Mouse (Mus musculus) embryonic facial prominence, embryonic 11.5 days (tissue): ENCODE results near the gene Myo1e. TPM values are rescaled to one million over a fixed set of nuclear protein-coding genes. Genes with fewer than 3 reads are reported as not detected.

Source experiments
- ATAC-seq: fragments of 200-750 bp; cut with Nextera tagmentation; replicated peaks from 2 replicates; pipeline ENCODE4 v1.8.0; 2017; ENCODE audit warnings: low read depth; ENCODE audit not compliant: insufficient number of reproducible peaks, low FRiP score, low TSS enrichment
- DNase-seq: peaks from one replicate; pipeline ENCODE4 v3.0.0-alpha.2; 2015; ENCODE audit warnings: low spot score
- H3K27ac ChIP-seq: fragments of 300-500 bp; sonication (generic); replicated peaks from 2 replicates; pipeline ENCODE4 v1.5.1; 2014; ENCODE audit warnings: mild to moderate bottlenecking, low read depth, low read length, control low read depth
- H3K27me3 ChIP-seq: fragments of 300-500 bp; sonication (generic); 2 replicates; pipeline ENCODE4 v1.6.1; 2014; ENCODE audit warnings: mild to moderate bottlenecking, low read length, moderate library complexity, mixed read lengths; ENCODE audit not compliant: control insufficient read depth, insufficient read depth
- H3K36me3 ChIP-seq: fragments of 300-500 bp; sonication (generic); replicated peaks from 2 replicates; pipeline ENCODE4 v1.6.1; 2014; ENCODE audit warnings: low read depth, mild to moderate bottlenecking, low read length, moderate library complexity, mixed read lengths; ENCODE audit not compliant: control insufficient read depth, insufficient read depth
- H3K4me1 ChIP-seq: fragments of 300-500 bp; sonication (generic); 2 replicates; pipeline ENCODE4 v1.6.1; 2014; ENCODE audit warnings: low read length, mixed read lengths; ENCODE audit not compliant: control insufficient read depth, insufficient read depth
- H3K4me2 ChIP-seq: fragments of 300-500 bp; sonication (generic); 2 replicates; pipeline ENCODE4 v1.6.1; 2014; ENCODE audit warnings: low read depth, mild to moderate bottlenecking, control low read depth, low read length, moderate library complexity
- H3K4me3 ChIP-seq: fragments of 300-500 bp; sonication (generic); 2 replicates; pipeline ENCODE4 v1.5.1; 2014; ENCODE audit warnings: low read depth, low read length, control low read depth
- H3K9ac ChIP-seq: fragments of 300-500 bp; sonication (generic); replicated peaks from 2 replicates; pipeline ENCODE4 v1.6.1; 2014; ENCODE audit warnings: mild to moderate bottlenecking, control low read depth, low read length
- H3K9me3 ChIP-seq: fragments of 300-500 bp; sonication (generic); replicated peaks from 2 replicates; pipeline ENCODE4 v1.6.1; 2016; ENCODE audit warnings: mild to moderate bottlenecking, low read length, inconsistent platforms, mixed read lengths; ENCODE audit not compliant: control insufficient read depth
- WGBS: fragments of 180-500 bp; shearing (Covaris S2); extraction: QIAGEN DNeasy Blood & Tissue Kit; methylation state at CpG from one replicate; pipeline ENCODE4 v1.1.7; 2014; 5-methylcytosine and 5-hydroxymethylcytosine counted together
- polyA plus RNA-seq: library from polyadenylated mRNA; unstranded; fragments of >200 nt; fragmentation: Nextera tagmentation; extraction: Ambion mirVana; gene quantifications from 2 replicates; pipeline ENCODE4 v1.2.1, GENCODE M21; 2014

Gene Myo1e
- polyA plus RNA-seq, 1 experiment from 2014 or later, result 14.8 TPM

DNA sequence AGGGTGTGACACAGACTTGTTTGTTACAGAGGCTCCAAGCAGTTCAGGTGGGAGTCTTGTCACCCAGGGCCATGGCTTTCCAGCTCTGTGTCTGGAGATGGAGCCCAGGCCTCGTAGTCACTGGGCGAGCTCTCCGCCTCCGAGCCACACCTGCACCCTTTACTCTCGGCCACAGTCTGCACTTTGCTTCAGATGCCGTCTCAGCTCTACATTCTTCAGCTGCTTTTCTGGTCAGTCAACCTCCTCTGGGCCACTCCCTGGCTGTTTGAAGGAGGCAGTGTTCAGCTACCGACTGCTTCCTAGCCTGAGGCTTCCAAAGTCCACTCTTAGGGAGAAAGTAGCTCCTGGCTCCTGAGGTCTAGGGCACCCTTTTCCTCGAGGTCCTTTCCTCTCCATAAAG is 22.7 kb downstream of the Myo1e start:
- WGBS, result 64% methylated on average over 8 of the region's 8 CpGs
- DNase-seq, result no peak
- ATAC-seq, result no peak

DNA sequence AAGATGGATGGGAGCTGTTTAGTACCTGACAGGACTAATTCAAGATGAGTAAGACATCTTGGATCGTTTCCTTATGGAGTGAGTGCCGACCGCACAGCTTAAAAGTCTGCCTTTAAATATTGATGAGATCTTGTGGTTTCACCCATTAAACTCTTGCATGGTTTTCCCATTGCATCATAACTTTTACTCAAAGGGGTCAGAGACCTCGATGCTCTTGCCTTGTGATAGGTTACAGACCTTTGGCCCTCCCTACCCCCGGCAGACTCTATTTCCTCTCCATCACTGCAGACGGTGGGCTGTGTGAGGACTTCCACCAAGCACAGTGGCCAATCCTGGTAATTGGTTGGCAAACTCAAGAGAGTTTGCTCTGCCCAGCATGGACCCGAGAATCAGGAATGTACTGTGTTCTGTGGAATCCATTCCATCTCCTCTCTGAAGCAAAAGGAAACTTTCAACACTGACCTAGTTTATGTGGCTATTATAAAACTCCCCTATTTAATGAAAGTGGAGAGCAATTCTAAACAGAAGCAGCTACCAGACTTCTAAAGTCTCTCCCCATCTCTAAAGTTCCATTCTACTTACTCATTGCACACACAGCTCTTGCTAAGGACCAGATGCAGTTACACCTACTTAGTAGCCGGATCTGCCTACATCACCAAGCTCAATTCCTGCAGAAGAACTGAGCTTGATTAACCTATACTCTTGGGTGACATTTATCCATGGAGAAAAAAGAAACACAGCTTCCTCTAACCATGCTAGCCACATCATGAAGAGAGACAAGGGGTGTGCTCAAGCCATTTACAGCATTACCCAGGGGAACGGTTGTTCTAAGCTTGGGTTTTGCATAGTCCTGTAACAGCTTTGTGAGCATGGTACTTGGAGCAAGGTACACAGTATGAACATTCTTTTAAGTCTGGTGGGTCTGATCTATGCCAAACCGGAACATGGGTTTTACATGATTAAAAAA is 25.2 kb downstream of the Myo1e start:
- ATAC-seq (no peak), DNase-seq (no peak)
- H3K4me2 ChIP-seq, result no peak overlapping the region
- H3K9ac ChIP-seq, result no peak overlapping the region
- no peaks in the 10 kb centered on the region for H3K4me1 ChIP-seq
- H3K27me3 ChIP-seq, result no peaks in the 10 kb centered on the region
- no peak overlapping the region for H3K4me3 ChIP-seq
- no peaks in the 10 kb centered on the region for H3K9me3 ChIP-seq
- no peaks in the 10 kb centered on the region for H3K36me3 ChIP-seq
- 80% methylated on average over 10 of the region's 10 CpGs for WGBS
- H3K27ac ChIP-seq, result no peak overlapping the region

More for the DNA sequence above, 22.7 kb downstream of the Myo1e start:
- Histone ChIP-seq H3K27me3 (no peaks in the 10 kb centered on the region), H3K4me1 (no peaks in the 10 kb centered on the region), H3K4me2 (no peak overlapping the region), H3K4me3 (no peak overlapping the region), H3K36me3 (no peaks in the 10 kb centered on the region), H3K9ac (no peak overlapping the region), H3K9me3 (no peaks in the 10 kb centered on the region), H3K27ac (no peak overlapping the region)

DNA sequence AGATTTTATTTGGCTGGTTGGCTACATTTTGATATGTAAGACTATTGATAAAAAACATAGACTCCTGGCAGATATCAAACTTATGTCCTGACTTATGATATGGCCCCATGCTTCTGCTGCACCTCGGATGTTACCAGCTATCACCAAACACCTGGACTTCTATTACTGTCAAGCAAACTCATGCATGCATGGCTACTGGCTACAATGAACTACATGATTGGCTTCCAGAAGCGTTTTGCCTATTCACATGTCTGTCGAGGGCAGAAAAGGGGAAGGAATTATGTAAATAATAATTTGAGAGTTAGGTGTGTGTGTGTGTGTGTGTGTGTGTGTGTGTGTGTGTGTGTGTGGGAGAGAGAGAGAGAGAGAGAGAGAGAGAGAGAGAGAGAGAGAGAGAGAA is 30.0 kb downstream of the Myo1e start:
- Histone ChIP-seq H3K27me3 (no peaks in the 10 kb centered on the region), H3K4me1 (no peaks in the 10 kb centered on the region), H3K4me3 (no peak overlapping the region), H3K9ac (no peak overlapping the region), H3K36me3 (no peaks in the 10 kb centered on the region), H3K27ac (no peak overlapping the region), H3K4me2 (no peak overlapping the region), H3K9me3 (no peaks in the 10 kb centered on the region)
- DNase-seq (no peak), ATAC-seq (no peak)
- WGBS, result 74% methylated on average over 3 of the region's 3 CpGs

DNA sequence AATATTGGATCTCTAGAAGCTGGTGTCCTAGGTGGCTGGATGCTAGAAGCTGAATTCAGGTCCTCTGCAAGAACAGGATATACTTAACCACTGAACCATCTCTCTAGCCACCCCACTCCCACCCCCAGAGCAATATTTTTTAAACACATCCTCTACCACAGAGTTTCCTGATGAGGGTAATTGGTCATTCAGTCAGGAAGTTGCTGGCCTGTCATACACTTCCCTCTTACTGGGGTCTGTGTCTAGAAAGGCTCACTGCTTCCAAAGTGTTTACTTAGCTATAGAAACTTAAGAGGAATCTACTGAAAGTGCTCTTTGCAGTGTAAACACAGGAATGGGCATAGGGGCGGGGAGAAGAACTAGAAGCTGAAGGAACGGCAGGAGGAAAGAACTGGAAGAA is 30.4 kb downstream of the Myo1e start:
- Histone ChIP-seq H3K27me3 (no peaks in the 10 kb centered on the region), H3K9me3 (no peaks in the 10 kb centered on the region), H3K4me1 (no peaks in the 10 kb centered on the region), H3K4me3 (no peak overlapping the region), H3K36me3 (no peaks in the 10 kb centered on the region), H3K4me2 (no peak overlapping the region), H3K9ac (no peak overlapping the region), H3K27ac (no peak overlapping the region)
- WGBS, result 53% methylated on average over 2 of the region's 2 CpGs
- DNase-seq, result no peak
- ATAC-seq, result no peak

DNA sequence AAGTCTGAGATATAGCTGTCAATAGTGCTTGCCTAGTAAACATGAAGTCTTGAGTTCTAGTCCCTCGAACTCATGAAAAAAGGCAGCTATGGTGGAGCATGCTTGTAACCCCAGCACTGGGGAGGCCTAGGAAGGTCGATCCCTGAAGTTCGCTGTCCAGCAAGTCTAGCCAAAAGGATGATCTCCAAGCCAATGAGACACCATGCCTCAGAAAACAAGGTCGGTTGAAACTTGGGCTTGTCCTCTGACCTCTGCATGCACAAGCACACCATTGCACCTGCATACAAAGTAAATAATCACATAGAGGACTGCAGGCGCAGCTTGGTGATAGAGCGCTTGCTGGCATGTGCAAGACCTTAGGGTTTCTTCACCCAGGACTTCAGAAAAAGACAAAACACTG is 31.2 kb downstream of the Myo1e start:
- Histone ChIP-seq H3K9me3 (no peaks in the 10 kb centered on the region), H3K36me3 (no peaks in the 10 kb centered on the region), H3K4me3 (no peak overlapping the region), H3K27ac (no peak overlapping the region), H3K9ac (no peak overlapping the region), H3K4me1 (no peaks in the 10 kb centered on the region), H3K4me2 (no peak overlapping the region), H3K27me3 (no peaks in the 10 kb centered on the region)
- DNase-seq (no peak), ATAC-seq (no peak)
- 92% methylated on average over 6 of the region's 6 CpGs for WGBS

DNA sequence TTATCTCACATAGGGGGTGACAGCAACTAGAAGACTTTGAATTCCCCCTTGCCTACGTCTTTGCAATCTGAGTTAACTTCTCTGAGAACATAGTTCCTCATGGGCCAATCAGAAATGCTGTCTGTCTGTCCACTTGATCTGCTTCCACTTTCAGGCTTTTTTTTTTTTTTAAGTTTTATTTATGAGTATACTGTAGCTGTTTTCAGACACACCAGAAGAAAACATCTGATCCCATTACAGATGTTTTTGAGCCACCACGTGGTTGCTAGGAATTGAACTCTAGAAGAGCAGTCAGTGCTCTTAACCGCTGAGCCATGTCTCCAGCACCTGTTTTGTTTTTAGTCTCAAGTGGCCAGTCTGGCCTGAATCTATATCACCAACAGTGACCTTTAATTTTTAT is 32.1 kb downstream of the Myo1e start:
- 80% methylated on average over 3 of the region's 3 CpGs for WGBS
- Histone ChIP-seq H3K27me3 (no peaks in the 10 kb centered on the region), H3K9me3 (no peaks in the 10 kb centered on the region), H3K36me3 (no peaks in the 10 kb centered on the region), H3K9ac (no peak overlapping the region), H3K27ac (no peak overlapping the region), H3K4me2 (no peak overlapping the region), H3K4me1 (no peaks in the 10 kb centered on the region), H3K4me3 (no peak overlapping the region)
- ATAC-seq, result no peak
- no peak for DNase-seq

DNA sequence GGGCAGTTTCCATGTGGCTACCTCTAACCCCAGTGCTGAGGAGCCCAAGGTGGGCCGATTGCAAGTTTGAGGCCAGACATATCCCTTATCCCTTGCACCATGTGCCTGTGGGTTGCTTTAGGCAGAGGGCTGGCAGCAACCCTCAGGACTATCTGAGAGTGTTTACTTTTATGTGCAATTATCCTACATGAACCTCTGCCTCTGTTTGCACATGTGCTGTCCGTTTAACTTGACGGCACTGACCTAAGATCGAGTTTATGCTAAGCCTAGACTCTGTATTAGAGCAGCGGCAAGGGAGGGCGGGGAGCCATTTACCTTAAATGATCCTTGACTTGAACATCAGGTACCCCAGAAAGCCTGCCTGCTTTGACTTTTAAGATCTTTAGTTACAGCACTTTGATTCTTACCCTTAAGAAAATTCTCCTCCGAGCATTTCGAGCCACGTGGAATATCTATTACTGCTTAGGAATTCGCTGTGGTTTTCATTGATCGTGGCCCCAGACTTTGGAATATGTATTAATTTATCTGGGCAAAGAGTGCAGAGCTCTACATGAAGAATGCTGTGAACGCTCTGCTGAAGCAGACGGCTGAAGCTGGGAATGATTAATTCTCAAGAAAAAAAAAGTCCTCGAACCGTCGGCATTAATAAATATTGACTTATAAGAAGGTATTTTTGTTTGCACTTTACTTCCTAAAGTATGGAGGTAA is 33.7 kb downstream of the Myo1e start:
- no peak overlapping the region for H3K4me2 ChIP-seq
- 0 out of 2 replicates have a peak overlapping the region, but pooled peaks have one; percentile 20 for H3K27ac ChIP-seq
- 55% methylated on average over 16 of the region's 16 CpGs for WGBS
- H3K4me1 ChIP-seq, result no peaks in the 10 kb centered on the region
- no peaks in the 10 kb centered on the region for H3K36me3 ChIP-seq
- ATAC-seq, result no peak
- H3K9ac ChIP-seq, result no peak overlapping the region
- H3K4me3 ChIP-seq, result no peak overlapping the region
- no peaks in the 10 kb centered on the region for H3K27me3 ChIP-seq
- DNase-seq, result peak; percentile 26
- no peaks in the 10 kb centered on the region for H3K9me3 ChIP-seq

DNA sequence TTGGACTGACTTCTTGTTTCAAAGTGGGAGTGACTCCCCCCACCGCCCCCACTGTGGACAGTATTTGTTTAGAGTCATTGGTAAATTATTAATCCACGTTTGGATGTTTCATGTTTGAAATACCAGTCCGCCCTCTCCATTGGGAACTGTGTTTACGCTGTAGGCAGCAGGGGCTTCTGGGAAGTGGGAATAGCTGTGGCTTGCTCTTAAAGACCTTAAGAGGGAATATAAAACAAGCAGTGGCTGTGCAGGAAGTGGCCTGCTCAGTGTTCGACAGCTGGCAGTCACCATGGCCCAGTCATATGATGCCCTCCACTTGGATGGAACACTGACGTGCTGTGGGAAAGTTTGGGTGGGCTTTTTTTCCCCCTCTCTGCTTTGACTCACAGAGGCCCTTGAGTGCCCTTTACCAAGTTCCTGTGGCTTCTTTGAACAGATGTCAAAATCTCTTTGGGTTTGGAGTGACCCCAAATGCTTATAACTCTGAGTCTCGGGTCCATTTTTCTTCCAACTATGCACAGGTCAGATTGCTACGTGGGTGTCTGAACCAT is 34.3 kb downstream of the Myo1e start:
- Histone ChIP-seq H3K4me3 (no peak overlapping the region), H3K27me3 (no peaks in the 10 kb centered on the region), H3K36me3 (no peaks in the 10 kb centered on the region), H3K9ac (no peak overlapping the region), H3K4me2 (no peak overlapping the region), H3K9me3 (no peaks in the 10 kb centered on the region), H3K27ac (0 out of 2 replicates have a peak overlapping the region, but pooled peaks have one; percentile 28), H3K4me1 (no peaks in the 10 kb centered on the region)
- WGBS, result 55% methylated on average over 8 of the region's 8 CpGs
- DNase-seq (peak; percentile 30), ATAC-seq (no peak)
